Mouse (Mus musculus) liver, embryonic 14.5 days (tissue): ENCODE data around the gene Fut1. TPM values are rescaled to one million over a fixed set of nuclear protein-coding genes. Genes with fewer than 3 reads are reported as not detected.

Experiments used
- ATAC-seq: fragments of 200-750 bp; cut with Nextera tagmentation; 2 replicates; pipeline ENCODE4 v1.8.0; 2017; ENCODE audit warnings: moderate number of reproducible peaks, mild to moderate bottlenecking, moderate library complexity; ENCODE audit not compliant: insufficient read depth
- DNase-seq, 3 experiments: peaks; one replicate each; pipeline ENCODE4 v3.0.0-alpha.2; 2012 to 2013; ENCODE audit warnings: low read depth in 3 of 3, low spot score in 3 of 3
- H3K27ac ChIP-seq: fragments of 300-500 bp; sonication (generic); 2 replicates; pipeline ENCODE4 v1.5.1; 2014; ENCODE audit warnings: moderate library complexity, mild to moderate bottlenecking, control low read depth, inconsistent platforms
- H3K27me3 ChIP-seq: fragments of 300-500 bp; sonication (generic); 2 replicates; pipeline ENCODE4 v1.6.1; 2014; ENCODE audit warnings: mild to moderate bottlenecking, low read length, moderate library complexity; ENCODE audit not compliant: control insufficient read depth, insufficient read depth
- H3K36me3 ChIP-seq: fragments of 300-500 bp; sonication (generic); replicated peaks from 2 replicates; pipeline ENCODE4 v1.6.1; 2014; ENCODE audit warnings: low read depth; ENCODE audit not compliant: control insufficient read depth, insufficient read depth
- H3K4me1 ChIP-seq, 2 experiments: fragments of 200-500 bp in 1 of 2; fragments of 300-500 bp in 1 of 2; sonication (generic) in 1 of 2; replicated peaks; 2 replicates each; pipeline ENCODE4 v1.6.1; 2012 to 2014; ENCODE audit warnings: antibody characterized with exemption in 1 of 2, inconsistent platforms in 1 of 2, low read length in 1 of 2; ENCODE audit not compliant: control insufficient read depth in 2 of 2, insufficient read depth in 2 of 2
- H3K4me2 ChIP-seq: fragments of 300-500 bp; sonication (generic); 2 replicates; pipeline ENCODE4 v1.6.1; 2014; ENCODE audit warnings: low read depth, mild to moderate bottlenecking, control low read depth, moderate library complexity
- H3K4me3 ChIP-seq, 2 experiments: fragments of 200-500 bp in 1 of 2; fragments of 300-500 bp in 1 of 2; sonication (generic) in 1 of 2; 2 replicates each; pipeline ENCODE4 v1.5.1; 2012 to 2014; ENCODE audit warnings: low read depth in 2 of 2, low read length in 2 of 2, mild to moderate bottlenecking in 2 of 2, control low read depth in 1 of 2, inconsistent platforms in 1 of 2, moderate library complexity in 1 of 2; ENCODE audit not compliant: insufficient read depth in 1 of 2
- H3K9ac ChIP-seq: fragments of 300-500 bp; sonication (generic); replicated peaks from 2 replicates; pipeline ENCODE4 v1.6.1; 2014; ENCODE audit warnings: mild to moderate bottlenecking, control low read depth, moderate library complexity
- H3K9me3 ChIP-seq: fragments of 300-500 bp; sonication (generic); 2 replicates; pipeline ENCODE4 v1.6.1; 2016; ENCODE audit warnings: low read length, mixed read lengths; ENCODE audit not compliant: control insufficient read depth
- CTCF ChIP-seq: IDR thresholded peaks from 2 replicates; pipeline ENCODE4 v1.5.1; 2016; ENCODE audit warnings: antibody characterized with exemption, low read depth, control low read depth
- EP300 ChIP-seq: IDR thresholded peaks from 2 replicates; pipeline ENCODE4 v1.6.1; 2016; ENCODE audit warnings: antibody characterized with exemption, low read depth
- WGBS: fragments of 180-500 bp; shearing (Covaris S2); extraction: QIAGEN DNeasy Blood & Tissue Kit; methylation state at CpG from one replicate; pipeline ENCODE4 v1.1.7; 2014; ENCODE audit not compliant: insufficient replicate concordance; 5-methylcytosine and 5-hydroxymethylcytosine counted together
- polyA plus RNA-seq, 2 experiments: library from polyadenylated mRNA; depleted of rRNA in 1 of 2; stranded (reverse) in 1 of 2; unstranded in 1 of 2; fragments of >200 nt; fragmentation: Nextera tagmentation in 1 of 2; extraction: Ambion mirVana in 1 of 2; gene quantifications; 2 replicates each; pipeline versions ENCODE4 v1.2.1 to v1.2.3; 2012 to 2014

The Fut1 gene
- polyA plus RNA-seq, 2 experiments = not detected

GRCm38 (mm10) chr7:45642083-45642482 lies 25.0 kb downstream of the Fut1 start:
- TF ChIP-seq EP300 (no peak), CTCF (no peak)
- H3K27ac ChIP-seq = no peak overlapping the region

GRCm38 (mm10) chr7:45642503-45643255 lies 25.6 kb downstream of the Fut1 start:
- no peak for TF ChIP-seq EP300
- TF ChIP-seq CTCF = no peak
- Histone ChIP-seq H3K27me3 (no peaks in the 10 kb centered on the region), H3K27ac (no peak overlapping the region), H3K4me2 (peak overlapping the region; percentile 64), H3K4me3 (peak overlapping the region; percentile 32 to 36), H3K9ac (no peak overlapping the region), H3K4me1 (peaks cover 0 to 7% of the 10 kb centered on the region in 2 experiments; a peak in 1 of 4 replicates), H3K36me3 (no peaks in the 10 kb centered on the region), H3K9me3 (no peaks in the 10 kb centered on the region)
- ATAC-seq (no peak), DNase-seq (no peak)
- WGBS = 40% methylated on average over 16 of the region's 16 CpGs

More at GRCm38 (mm10) chr7:45642083-45642482, 25.0 kb downstream of the Fut1 start:
- no peak overlapping the region for H3K4me3 ChIP-seq
- no peaks in the 10 kb centered on the region for H3K27me3 ChIP-seq
- no peaks in the 10 kb centered on the region for H3K36me3 ChIP-seq
- peaks cover 0 to 7% of the 10 kb centered on the region in 2 experiments; a peak in 1 of 4 replicates for H3K4me1 ChIP-seq
- 53% methylated on average over 5 of the region's 5 CpGs for WGBS
- ATAC-seq = no peak
- H3K9me3 ChIP-seq = no peaks in the 10 kb centered on the region
- H3K9ac ChIP-seq = no peak overlapping the region
- no peak overlapping the region for H3K4me2 ChIP-seq
- DNase-seq = no peak

- no peak overlapping the region for H3K9ac ChIP-seq
- H3K4me1 ChIP-seq = peaks cover 0 to 7% of the 10 kb centered on the region in 2 experiments; a peak in 1 of 4 replicates
- no peak overlapping the region for H3K27ac ChIP-seq
- ATAC-seq (peak; percentile 85), DNase-seq (peak; percentile 64 to 74 (median 66))
- peak overlapping the region; percentile 64 for H3K4me2 ChIP-seq
- H3K36me3 ChIP-seq = no peaks in the 10 kb centered on the region
- H3K9me3 ChIP-seq = no peaks in the 10 kb centered on the region
- H3K27me3 ChIP-seq = no peaks in the 10 kb centered on the region
- no peak for TF ChIP-seq CTCF
- no peak for TF ChIP-seq EP300
- 3% methylated on average over 28 of the region's 28 CpGs for WGBS
- H3K4me3 ChIP-seq = peak overlapping the region; percentile 32 to 36
These were observed 26.5 kb downstream of the Fut1 start for GRCm38 (mm10) chr7:45643441-45644178.

- DNase-seq (no peak), ATAC-seq (no peak)
- Histone ChIP-seq H3K36me3 (no peaks in the 10 kb centered on the region), H3K4me1 (peaks cover 0 to 7% of the 10 kb centered on the region in 2 experiments; a peak in 1 of 4 replicates), H3K27ac (no peak overlapping the region), H3K9me3 (no peaks in the 10 kb centered on the region), H3K4me3 (no peak overlapping the region), H3K27me3 (no peaks in the 10 kb centered on the region), H3K4me2 (peak overlapping the region; percentile 64), H3K9ac (no peak overlapping the region)
- WGBS = 12% methylated on average over 18 of the region's 18 CpGs
- TF ChIP-seq CTCF (no peak), EP300 (no peak)
These were observed 27.1 kb downstream of the Fut1 start for GRCm38 (mm10) chr7:45644183-45644582.
